Mouse (Mus musculus) hindbrain, embryonic 11.5 days (tissue): ENCODE results near the gene Pak4. TPM values are rescaled to one million over a fixed set of nuclear protein-coding genes. Genes with fewer than 3 reads are reported as not detected.
"Not testable (repeated sequence)": the region's sequence is repeated elsewhere in the genome, so short reads cannot be mapped to it uniquely, and the experiment has no call there.

Source experiments
- ATAC-seq: fragments of 200-750 bp; cut with Nextera tagmentation; 2 replicates; pipeline ENCODE4 v1.8.0; 2017; ENCODE audit warnings: mild to moderate bottlenecking, moderate TSS enrichment, moderate library complexity; ENCODE audit not compliant: low FRiP score
- DNase-seq: peaks from one replicate; pipeline ENCODE4 v3.0.0-alpha.2; 2015; ENCODE audit warnings: low spot score
- H3K27ac ChIP-seq: fragments of 300-500 bp; sonication (generic); 2 replicates; pipeline ENCODE4 v1.5.1; 2014; ENCODE audit warnings: mild to moderate bottlenecking, low read depth, low read length
- H3K27me3 ChIP-seq: fragments of 300-500 bp; sonication (generic); 2 replicates; pipeline ENCODE4 v1.6.1; 2014; ENCODE audit warnings: mild to moderate bottlenecking, low read length, moderate library complexity, mixed read lengths; ENCODE audit not compliant: control insufficient read depth, insufficient read depth
- H3K36me3 ChIP-seq: fragments of 300-500 bp; sonication (generic); 2 replicates; pipeline ENCODE4 v1.6.1; 2014; ENCODE audit warnings: mild to moderate bottlenecking, low read length, moderate library complexity, mixed read lengths; ENCODE audit not compliant: control insufficient read depth, insufficient read depth
- H3K4me1 ChIP-seq: fragments of 300-500 bp; sonication (generic); replicated peaks from 2 replicates; pipeline ENCODE4 v1.6.1; 2014; ENCODE audit warnings: low read length, mixed read lengths; ENCODE audit not compliant: control insufficient read depth, insufficient read depth
- H3K4me2 ChIP-seq: fragments of 300-500 bp; sonication (generic); replicated peaks from 2 replicates; pipeline ENCODE4 v1.6.1; 2014; ENCODE audit warnings: mild to moderate bottlenecking, low read depth, low read length
- H3K4me3 ChIP-seq: fragments of 300-500 bp; sonication (generic); 2 replicates; pipeline ENCODE4 v1.5.1; 2014; ENCODE audit warnings: low read depth, low read length
- H3K9ac ChIP-seq: fragments of 300-500 bp; sonication (generic); 2 replicates; pipeline ENCODE4 v1.6.1; 2014; ENCODE audit warnings: low read depth, low read length
- H3K9me3 ChIP-seq: fragments of 300-500 bp; sonication (generic); 2 replicates; pipeline ENCODE4 v1.6.1; 2016; ENCODE audit warnings: low read length; ENCODE audit not compliant: control insufficient read depth
- WGBS: fragments of 180-500 bp; shearing (Covaris S2); extraction: QIAGEN DNeasy Blood & Tissue Kit; methylation state at CpG from one replicate; pipeline ENCODE4 v1.1.7; 2014; 5-methylcytosine and 5-hydroxymethylcytosine counted together
- polyA plus RNA-seq: library from polyadenylated mRNA; unstranded; fragments of >200 nt; fragmentation: Nextera tagmentation; extraction: Ambion mirVana; gene quantifications from 2 replicates; pipeline ENCODE4 v1.2.1, GENCODE M21; 2014

The Pak4 gene
- polyA plus RNA-seq, 1 experiment from 2014 or later = 32.6 TPM

DNA sequence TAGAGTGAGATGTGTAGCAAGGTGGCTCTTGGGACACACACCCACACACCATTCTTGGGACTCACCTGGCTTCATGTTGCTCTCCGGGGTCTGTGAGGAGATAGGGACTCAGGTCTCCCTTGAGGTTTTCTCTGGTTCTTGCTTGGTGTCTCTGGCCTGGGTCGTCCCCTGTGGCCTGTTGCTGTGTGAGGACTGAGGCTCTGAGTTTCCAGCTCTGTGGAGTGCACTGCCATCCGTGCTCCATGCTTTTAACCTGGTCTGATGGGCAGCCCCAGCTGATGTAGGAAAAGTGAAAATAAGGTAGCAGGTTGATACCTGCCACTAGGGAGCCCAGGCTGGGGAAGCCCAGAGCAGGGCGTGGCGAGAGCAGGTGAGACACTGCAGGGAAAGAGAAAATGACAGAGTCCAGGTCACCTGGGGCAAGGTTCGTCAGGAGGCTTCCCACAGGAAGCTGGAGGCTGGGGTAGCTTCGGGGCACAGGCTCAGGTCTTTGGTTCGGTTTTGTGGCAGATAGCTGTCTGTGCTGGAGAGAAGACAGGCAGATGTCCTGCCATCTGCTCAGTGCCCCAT, 87.5 kb downstream of the Pak4 start, which contains the start of gene Ifnl2:
Gene Ifnl2, minus strand, starts transcription at position 51 of the 570 bp plus-strand sequence.
- H3K9me3 ChIP-seq, DNase-seq, ATAC-seq, H3K27ac ChIP-seq, H3K4me1 ChIP-seq, H3K27me3 ChIP-seq, H3K4me2 ChIP-seq, H3K4me3 ChIP-seq, H3K36me3 ChIP-seq, H3K9ac ChIP-seq: not testable (repeated sequence)
- WGBS = 67% methylated on average over 8 of the region's 8 CpGs

DNA sequence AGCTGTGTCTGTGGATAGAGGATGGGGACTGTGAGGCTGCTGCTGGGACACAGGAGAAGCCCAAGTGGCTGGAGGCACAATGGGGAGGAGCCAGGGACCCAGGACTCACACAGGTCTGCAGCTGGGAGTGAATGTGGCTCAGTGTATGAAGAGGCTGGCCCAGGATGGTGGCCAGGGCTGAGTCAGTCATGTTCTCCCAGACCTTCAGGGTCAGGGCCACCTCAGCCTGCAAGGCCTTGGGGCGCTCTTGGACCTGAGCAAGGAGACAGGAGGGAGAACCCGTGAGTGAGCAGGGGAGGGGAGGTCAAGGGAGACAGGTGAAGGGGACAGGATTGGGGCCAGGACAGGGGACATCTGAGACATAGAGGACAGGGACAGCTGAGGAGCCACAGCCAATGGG, 88.9 kb downstream of the Pak4 start:
- not testable (repeated sequence) for H3K36me3 ChIP-seq, DNase-seq, ATAC-seq, H3K4me1 ChIP-seq, H3K4me2 ChIP-seq, H3K27ac ChIP-seq, H3K27me3 ChIP-seq, H3K9me3 ChIP-seq, H3K4me3 ChIP-seq, H3K9ac ChIP-seq
- no CpG with 5 or more reads among the region's 2 CpGs for WGBS

Other genes with a start within 250 kb of the Pak4 start
- 746 and 776 TPM in 2 replicates for gene Rps16, start 247.5 kb downstream of the Pak4 start, polyA plus RNA-seq
- 39.5 and 48.0 TPM in 2 replicates for gene Plekhg2, start 225.6 kb downstream of the Pak4 start, polyA plus RNA-seq
- gene Zfp36, start 217.9 kb downstream of the Pak4 start, polyA plus RNA-seq = 3.4 and 3.9 TPM in 2 replicates
- 47.6 and 49.7 TPM in 2 replicates for gene Med29, start 205.5 kb downstream of the Pak4 start, polyA plus RNA-seq
- gene Paf1, start 205.2 kb downstream of the Pak4 start, polyA plus RNA-seq = 77.6 and 79.9 TPM in 2 replicates
- gene Gmfg, start 160.7 kb downstream of the Pak4 start, polyA plus RNA-seq = 6.5 and 8.7 TPM in 2 replicates
- gene Lrfn1, start 146.2 kb downstream of the Pak4 start, polyA plus RNA-seq = 5.8 and 6.6 TPM in 2 replicates
- gene Ifnl2, start 87.7 kb downstream of the Pak4 start, polyA plus RNA-seq = not detected in 2 replicates
- gene Ifnl3, start 75.3 kb downstream of the Pak4 start, polyA plus RNA-seq = not detected in 2 replicates
- gene Sycn, start 57.3 kb downstream of the Pak4 start, polyA plus RNA-seq = not detected in 2 replicates
- not detected in 2 replicates for gene Nccrp1, start 50.9 kb downstream of the Pak4 start, polyA plus RNA-seq
- 25.3 and 27.4 TPM in 2 replicates for gene Samd4b, start within 50 bp of the Pak4 start, polyA plus RNA-seq
- not detected in 2 replicates for gene Acp7, start 33.1 kb upstream of the Pak4 start, polyA plus RNA-seq
- gene Fbxo27, start 94.7 kb upstream of the Pak4 start, polyA plus RNA-seq = 5.1 and 5.5 TPM in 2 replicates
- gene Fbxo17, start 118.6 kb upstream of the Pak4 start, polyA plus RNA-seq = 8.5 and 9.4 TPM in 2 replicates
- gene Mrps12, start 143.6 kb upstream of the Pak4 start, polyA plus RNA-seq = 131 and 132 TPM in 2 replicates
- 27.2 and 27.7 TPM in 2 replicates for gene Sars2, start 143.8 kb upstream of the Pak4 start, polyA plus RNA-seq
- 0.97 and 1.2 TPM in 2 replicates for gene Ccer2, start 158.0 kb upstream of the Pak4 start, polyA plus RNA-seq
- gene Sirt2, start 168.6 kb upstream of the Pak4 start, polyA plus RNA-seq = 79.1 and 80.3 TPM in 2 replicates
- gene Nfkbib, start 169.3 kb upstream of the Pak4 start, polyA plus RNA-seq = 42.0 and 43.7 TPM in 2 replicates
- gene Rinl, start 190.8 kb upstream of the Pak4 start, polyA plus RNA-seq = 2.5 and 2.7 TPM in 2 replicates
- gene Hnrnpl, start 210.4 kb upstream of the Pak4 start, polyA plus RNA-seq = 306 and 312 TPM in 2 replicates
- 83.8 and 84.2 TPM in 2 replicates for gene Ech1, start 227.0 kb upstream of the Pak4 start, polyA plus RNA-seq
- gene Lgals4, start 235.7 kb upstream of the Pak4 start, polyA plus RNA-seq = 2.1 and 2.5 TPM in 2 replicates